Mouse (Mus musculus): ENCODE results near the gene Krt23.

DNA sequence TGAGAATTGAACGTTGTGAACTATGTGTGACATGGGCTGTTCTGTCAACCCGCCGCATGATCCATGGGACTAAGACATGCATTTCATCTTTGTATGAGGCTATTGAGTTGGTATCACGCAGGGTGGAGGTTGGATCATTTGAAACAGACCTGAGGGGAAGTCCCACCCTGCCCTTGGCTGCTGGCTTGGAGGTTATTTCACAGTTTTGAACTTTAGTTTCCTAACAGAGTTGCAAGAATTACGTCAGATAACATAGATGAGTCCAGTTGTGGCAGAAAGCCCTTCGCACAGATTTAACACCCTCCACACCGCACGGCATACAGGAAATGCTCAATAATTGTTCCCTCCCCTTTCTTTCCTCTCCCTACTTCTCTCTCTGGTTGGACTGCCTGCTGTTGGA is 1.9 kb downstream of the Krt23 start:
- TF ChIP-seq POLR2A (IDR thresholded peaks at IDR 0.05; ENCODE audit: borderline replicate concordance, control insufficient read depth, low read depth, low read length), result no peak
- TF ChIP-seq CTCF (IDR thresholded peaks at IDR 0.05; ENCODE audit: control insufficient read depth, insufficient read depth, low read length), result no peak
